Mouse (Mus musculus): Measurements from ENCODE around the gene Ran.

Gene Ran

GRCm38 (mm10) chr5:129010937-129011336 lies 8.9 kb upstream of the Ran start:
- intact Hi-C loops (cut with DNase I) = no loop called here

DNA sequence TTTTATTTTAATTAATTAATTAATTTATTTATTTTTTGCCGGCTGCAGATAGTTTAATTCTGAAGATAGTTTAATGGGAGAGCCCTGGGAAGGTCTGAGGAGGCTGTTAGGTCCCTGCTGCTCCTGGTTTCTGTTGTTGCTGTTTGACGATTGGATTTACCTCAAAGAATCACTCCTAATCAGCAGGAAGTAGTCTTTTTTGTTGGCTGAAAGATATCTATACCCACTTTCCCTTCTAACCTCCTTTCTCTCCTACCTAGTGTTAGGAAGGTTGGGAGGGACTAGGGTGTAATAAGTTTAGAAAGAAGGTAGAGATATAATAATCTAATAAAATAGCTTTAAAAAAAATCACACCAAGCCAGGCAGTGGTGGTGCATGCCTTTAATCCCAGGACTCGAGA lies 4.8 kb upstream of the Ran start:
- intact Hi-C loops (cut with DNase I) = no loop called here

- intact Hi-C loops (cut with DNase I) = no loop called here
Observed at GRCm38 (mm10) chr5:129015540-129015939, 4.3 kb upstream of the Ran start.

DNA sequence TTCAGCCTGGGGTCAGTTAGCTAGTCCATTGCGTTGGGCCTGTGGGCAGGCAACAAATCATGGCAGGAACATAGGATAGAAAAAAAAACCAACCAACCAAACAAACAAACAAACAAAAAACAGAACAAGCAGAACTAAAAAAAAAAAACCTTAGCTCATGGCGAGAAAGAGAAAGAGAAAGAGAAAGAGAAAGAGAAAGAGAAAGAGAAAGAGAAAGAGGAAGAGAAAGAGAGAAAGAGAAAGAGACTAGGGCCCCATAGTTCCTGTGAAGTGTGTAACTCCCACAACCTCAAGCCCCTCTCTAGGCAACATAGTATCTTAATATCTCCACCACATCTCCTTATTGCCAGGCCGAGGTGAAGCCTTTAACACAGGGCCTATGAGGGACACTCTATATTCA lies 3.5 kb upstream of the Ran start:
- intact Hi-C loops (cut with DNase I) = no loop called here

DNA sequence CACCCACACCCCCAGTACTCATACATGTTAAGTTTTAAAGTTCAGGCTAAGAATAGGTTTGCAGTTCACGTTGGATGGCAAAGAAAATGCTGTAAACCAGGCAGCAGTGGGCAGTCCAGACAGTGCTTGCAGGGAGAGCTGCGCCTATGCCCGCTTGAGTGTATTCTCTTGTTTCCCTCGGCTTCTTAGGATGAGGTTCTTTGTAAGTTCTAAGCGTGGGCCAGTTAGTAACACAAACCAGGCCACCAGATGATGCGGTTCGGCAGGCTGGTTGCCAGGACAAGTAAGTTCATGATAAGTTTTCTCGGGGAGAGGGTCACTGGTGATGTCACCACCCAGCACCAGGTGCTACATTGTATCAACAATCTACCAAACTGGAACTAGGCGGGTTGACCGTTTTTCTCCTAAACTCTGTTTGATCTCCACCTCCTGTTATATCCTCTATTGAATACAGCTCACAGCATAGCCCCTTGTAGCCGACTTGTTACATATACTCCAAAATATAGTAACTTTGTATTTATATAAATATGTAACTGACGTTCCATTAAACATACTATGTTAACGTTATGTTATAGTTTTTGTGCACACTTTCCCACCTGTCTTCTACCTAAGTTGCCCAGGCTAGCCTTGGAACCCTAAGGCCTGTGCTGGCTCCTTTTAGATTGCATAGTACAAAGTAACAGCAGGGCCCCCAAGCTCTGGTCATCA lies 933 bp upstream of the Ran start:
- intact Hi-C loops (cut with DNase I) = no loop called here

DNA sequence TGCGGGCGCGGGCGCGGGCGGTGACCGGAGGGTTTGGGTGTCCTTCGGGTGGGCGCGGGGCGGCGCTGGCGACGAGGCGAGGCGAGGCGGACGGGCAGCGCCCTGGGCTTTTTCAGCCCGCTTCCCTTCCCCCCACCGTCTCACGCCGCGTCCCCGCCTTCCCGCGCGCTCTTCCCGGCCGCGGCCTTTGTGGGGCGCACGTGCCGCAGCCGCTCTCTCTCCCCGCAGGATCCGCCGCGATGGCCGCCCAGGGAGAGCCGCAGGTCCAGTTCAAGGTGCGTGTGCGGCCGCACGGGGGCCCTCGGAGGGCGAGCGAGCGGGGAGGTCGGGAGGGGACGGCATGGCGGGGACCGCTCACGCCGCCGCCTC lies 415 bp downstream of the Ran start:
- intact Hi-C loops (cut with DNase I) = no loop called here

- intact Hi-C loops (cut with DNase I) = no loop called here
Observed at GRCm38 (mm10) chr5:129020731-129021130, 862 bp downstream of the Ran start.

- intact Hi-C loops (cut with DNase I) = no loop called here
Observed at GRCm38 (mm10) chr5:129025048-129025447, 5.2 kb downstream of the Ran start.

GRCm38 (mm10) chr5:129025725-129026124 lies 5.9 kb downstream of the Ran start:
- intact Hi-C loops (cut with DNase I) = no loop called here

GRCm38 (mm10) chr5:129026171-129026570 lies 6.3 kb downstream of the Ran start:
- intact Hi-C loops (cut with DNase I) = no loop called here

GRCm38 (mm10) chr5:129026637-129027036 lies 6.8 kb downstream of the Ran start:
- intact Hi-C loops (cut with DNase I) = no loop called here

DNA sequence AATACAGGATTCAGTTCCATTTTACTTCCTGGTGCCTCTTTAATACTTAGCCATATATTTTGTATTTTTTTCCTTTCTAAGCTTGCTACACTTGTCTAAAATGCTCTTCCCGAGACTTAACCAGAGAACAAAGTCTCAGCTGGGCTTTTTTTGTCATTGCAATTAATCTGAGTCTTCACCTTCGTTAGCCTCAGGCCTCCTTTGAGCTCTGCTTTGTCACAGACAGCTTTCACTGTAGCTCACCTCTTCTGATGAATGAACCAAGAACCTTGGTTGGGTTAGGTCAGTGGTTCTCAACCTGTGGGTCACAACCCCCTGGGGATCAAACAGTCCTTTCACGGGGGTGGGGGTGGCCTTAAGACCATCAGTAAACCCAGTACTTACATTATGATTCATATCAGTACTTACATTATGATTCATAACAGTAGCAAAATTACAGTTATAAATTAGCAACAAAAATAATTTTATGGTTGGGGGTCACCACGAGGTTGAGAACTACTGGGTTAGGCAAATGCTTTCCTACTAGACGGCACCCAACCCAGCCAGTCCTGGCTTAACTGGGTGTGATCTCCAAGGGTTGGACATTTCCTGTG lies 9.4 kb downstream of the Ran start:
- intact Hi-C loops (cut with DNase I) = no loop called here

- intact Hi-C loops (cut with DNase I) = no loop called here
Observed at GRCm38 (mm10) chr5:129036678-129037077, 16.8 kb downstream of the Ran start.

DNA sequence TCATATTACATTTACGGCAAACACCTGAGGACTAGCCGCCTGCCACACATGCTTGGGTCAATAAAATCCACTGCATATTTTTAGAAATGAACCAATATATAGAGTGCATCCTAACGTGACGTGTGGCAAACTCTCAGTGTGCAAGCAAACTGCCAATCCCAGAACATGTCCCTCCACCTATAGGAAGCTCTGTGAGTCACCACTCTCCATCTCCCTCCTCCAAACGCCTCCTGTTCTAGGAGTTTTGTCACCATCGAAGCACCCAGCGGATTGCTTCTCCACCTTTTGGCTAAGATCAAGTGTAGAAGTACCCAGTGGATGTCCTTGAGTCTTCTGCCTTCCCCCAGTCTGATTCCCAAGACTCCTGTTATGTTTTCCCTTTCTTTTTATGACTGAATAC lies 17.9 kb downstream of the Ran start:
- intact Hi-C loops (cut with DNase I) = no loop called here

- intact Hi-C loops (cut with DNase I) = no loop called here
Observed at GRCm38 (mm10) chr5:129045641-129046580, 26.0 kb downstream of the Ran start.

GRCm38 (mm10) chr5:129049372-129049771 lies 29.5 kb downstream of the Ran start:
- intact Hi-C loops (cut with DNase I) = no loop called here

DNA sequence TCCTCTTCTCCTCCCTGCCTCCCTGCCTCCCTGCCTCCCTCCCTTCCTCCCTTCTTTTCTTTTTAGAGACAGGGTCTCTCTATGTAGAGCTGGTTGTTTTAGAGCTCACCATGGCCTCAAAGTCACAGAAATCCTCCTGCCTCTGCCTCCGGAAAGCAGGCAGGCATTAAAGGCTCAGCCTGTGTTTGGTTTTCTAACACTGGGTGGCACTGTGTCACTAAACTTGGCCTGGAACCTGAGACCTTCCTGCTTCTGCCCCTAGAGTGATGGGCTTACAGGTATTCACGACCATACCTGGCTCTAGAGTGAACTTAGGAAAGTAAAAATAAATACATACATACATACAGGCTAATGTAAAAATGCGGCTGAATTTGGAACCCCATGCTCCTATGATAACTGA lies 32.0 kb downstream of the Ran start:
- intact Hi-C loops (cut with DNase I) = no loop called here

- intact Hi-C loops (cut with DNase I) = no loop called here
Observed at GRCm38 (mm10) chr5:129052636-129053355, 32.9 kb downstream of the Ran start.

DNA sequence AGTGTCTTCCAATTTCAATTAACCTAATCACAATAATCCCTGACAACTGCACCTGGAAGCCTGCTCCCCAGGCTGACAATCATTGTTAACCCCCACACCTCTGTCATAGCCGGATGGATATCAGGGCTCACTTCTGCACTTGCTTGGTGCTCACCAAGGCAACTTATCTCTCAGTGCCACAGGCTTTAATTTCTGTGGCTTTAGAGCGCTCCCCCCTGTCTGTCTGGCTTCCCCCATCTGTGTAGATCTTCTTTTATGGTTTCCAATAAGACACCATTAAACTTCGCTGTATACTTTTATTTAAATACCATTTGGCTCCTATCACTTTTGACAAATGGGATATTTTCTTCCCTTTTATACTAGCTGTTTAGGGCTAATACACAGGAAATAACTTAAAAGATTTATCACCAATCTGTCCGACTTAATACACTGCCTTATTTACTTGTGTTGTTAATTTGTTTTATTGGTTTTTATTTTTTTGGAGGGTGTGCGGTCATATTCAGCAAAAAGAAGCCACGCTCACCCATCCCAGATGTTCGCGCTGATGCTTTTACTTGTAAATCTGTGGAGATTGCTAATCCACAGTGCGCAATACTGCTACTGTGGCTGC lies 34.9 kb downstream of the Ran start:
- intact Hi-C loops (cut with DNase I) = no loop called here

DNA sequence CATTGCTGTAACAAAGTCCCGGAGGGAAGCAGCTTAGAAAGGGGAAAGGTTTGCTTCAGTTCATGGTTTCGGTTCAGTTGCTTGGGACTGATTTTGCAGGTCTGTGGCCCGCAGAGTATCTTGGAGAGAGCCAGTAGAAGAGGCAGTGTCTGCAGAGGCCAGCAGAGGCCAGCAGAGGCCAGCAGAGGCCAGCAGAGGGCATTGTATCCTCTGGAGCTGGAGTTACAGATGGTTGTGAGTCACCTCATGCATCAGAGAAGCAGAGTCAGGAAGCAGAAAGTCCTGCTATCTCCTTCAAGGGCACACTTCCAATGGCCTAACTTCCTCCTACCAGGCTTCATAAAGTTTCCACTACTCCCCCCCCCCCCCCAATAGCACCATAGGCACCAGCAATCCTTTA lies 39.2 kb downstream of the Ran start:
- intact Hi-C loops (cut with DNase I) = no loop called here

DNA sequence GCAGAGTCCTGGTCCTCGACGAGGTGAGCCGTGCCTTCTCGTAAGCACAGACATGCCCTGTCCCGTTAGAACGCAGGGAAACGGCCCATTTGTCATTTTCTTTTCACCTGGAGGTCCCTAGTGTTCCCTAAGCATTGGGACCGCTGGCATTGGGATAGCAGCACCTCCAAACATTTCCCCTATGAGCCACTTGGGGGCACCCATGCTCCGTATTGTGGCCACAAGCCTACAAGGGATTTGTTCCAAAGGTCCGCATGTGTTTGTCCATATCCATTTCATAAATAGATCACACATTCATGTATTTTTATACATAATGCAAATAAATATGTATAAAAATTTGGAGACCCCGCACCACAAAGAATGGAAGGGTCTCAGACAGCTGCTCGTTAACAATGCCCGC lies 41.7 kb downstream of the Ran start:
- intact Hi-C loops (cut with DNase I) = loop anchor here (5.0 to 10.0 kb wide), 4 partner anchors 91 to 531 kb away; no protein-coding TSS in a partner anchor
